Mouse (Mus musculus) C2C12 (cell line): ENCODE measurements at regions not wholly inside any gene's neighbourhood (a gene's known extent, or its start where the extent isn't known, plus 50 kb on each side); places are given as distances from the start of the nearest gene placed in this dataset.

Source experiments
- H3K27me3 ChIP-seq: one replicate; pipeline ENCODE4 v1.6.1; 2011; ENCODE audit not compliant: control insufficient read depth, insufficient read depth, insufficient read length
- H3K36me3 ChIP-seq: one replicate; pipeline ENCODE4 v1.6.1; 2011; ENCODE audit not compliant: control insufficient read depth, insufficient read depth
- H3K4me3 ChIP-seq: one replicate; pipeline ENCODE4 v1.5.1; 2011; ENCODE audit warnings: mild to moderate bottlenecking, control low read depth; ENCODE audit not compliant: poor library complexity, insufficient read depth, severe bottlenecking
- H3K79me2 ChIP-seq: one replicate; pipeline ENCODE4 v1.6.1; 2011; ENCODE audit not compliant: control insufficient read depth, insufficient read depth
- H3K79me3 ChIP-seq: one replicate; pipeline ENCODE4 v1.6.1; 2011; ENCODE audit warnings: low read depth, control low read depth
- H3ac ChIP-seq: one replicate; pipeline ENCODE3; 2011; ENCODE audit warnings: low read depth; ENCODE audit not compliant: control insufficient read depth, insufficient read length
- CEBPB ChIP-seq: IDR thresholded peaks from one replicate; pipeline ENCODE4 v1.6.1; 2011; ENCODE audit warnings: low read depth, mild to moderate bottlenecking, control low read depth, moderate library complexity
- CTCF ChIP-seq: IDR thresholded peaks from one replicate; pipeline ENCODE4 v1.5.1; 2011; ENCODE audit not compliant: control insufficient read depth, insufficient read depth, insufficient read length
- FOSL1 ChIP-seq: IDR thresholded peaks from one replicate; pipeline ENCODE4 v1.8.0; 2011; ENCODE audit warnings: mild to moderate bottlenecking, low read length; ENCODE audit not compliant: poor library complexity, insufficient read depth, severe bottlenecking
- MAX ChIP-seq: IDR thresholded peaks from one replicate; pipeline ENCODE4 v1.6.1; 2011; ENCODE audit warnings: mild to moderate bottlenecking, control low read depth
- MYOD1 ChIP-seq: IDR thresholded peaks from one replicate; pipeline ENCODE4 v1.6.1; 2011; ENCODE audit warnings: low read depth; ENCODE audit not compliant: control insufficient read depth, insufficient read length
- MYOG ChIP-seq: IDR thresholded peaks from one replicate; pipeline ENCODE4 v1.6.1; 2011; ENCODE audit not compliant: control insufficient read depth, insufficient read length; ENCODE audit errors: extremely low read depth
- USF1 ChIP-seq: IDR thresholded peaks from one replicate; pipeline ENCODE4 v1.6.1; 2011; ENCODE audit warnings: low read depth, mild to moderate bottlenecking, control low read depth, moderate library complexity

DNA sequence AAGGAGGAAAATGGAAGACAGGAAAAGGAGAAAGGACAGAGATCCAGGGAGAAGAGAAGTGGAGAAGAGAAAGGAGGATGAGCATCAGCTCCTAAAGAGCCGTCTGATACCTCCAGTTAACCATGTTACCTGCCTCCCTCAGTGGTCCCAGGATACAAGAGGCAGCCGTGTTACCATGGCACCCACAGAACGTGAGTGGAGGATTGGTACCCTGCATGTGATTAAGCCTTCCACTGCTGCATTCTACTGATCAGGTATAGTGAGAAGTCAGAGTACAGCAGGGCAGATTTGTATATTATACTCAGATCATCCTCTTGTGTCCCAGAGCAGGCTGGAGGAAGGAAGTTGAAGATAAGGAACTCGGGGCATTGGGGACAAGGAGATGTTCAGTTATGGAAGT lies 115.5 kb upstream of the Tas2r119 start:
- no peaks in the 10 kb centered on the region for H3K27me3 ChIP-seq
- no peaks in the 10 kb centered on the region for H3K36me3 ChIP-seq
- TF ChIP-seq USF1 = no peak
- TF ChIP-seq MYOG = no peak
- TF ChIP-seq MAX = no peak
- no peak for TF ChIP-seq CTCF
- TF ChIP-seq MYOD1 = no peak
- no peak for TF ChIP-seq FOSL1
- TF ChIP-seq CEBPB = no peak
- H3ac ChIP-seq = no peak overlapping the region
- no peaks in the 10 kb centered on the region for H3K79me2 ChIP-seq
- H3K4me3 ChIP-seq = no peak overlapping the region
- no peaks in the 10 kb centered on the region for H3K79me3 ChIP-seq

DNA sequence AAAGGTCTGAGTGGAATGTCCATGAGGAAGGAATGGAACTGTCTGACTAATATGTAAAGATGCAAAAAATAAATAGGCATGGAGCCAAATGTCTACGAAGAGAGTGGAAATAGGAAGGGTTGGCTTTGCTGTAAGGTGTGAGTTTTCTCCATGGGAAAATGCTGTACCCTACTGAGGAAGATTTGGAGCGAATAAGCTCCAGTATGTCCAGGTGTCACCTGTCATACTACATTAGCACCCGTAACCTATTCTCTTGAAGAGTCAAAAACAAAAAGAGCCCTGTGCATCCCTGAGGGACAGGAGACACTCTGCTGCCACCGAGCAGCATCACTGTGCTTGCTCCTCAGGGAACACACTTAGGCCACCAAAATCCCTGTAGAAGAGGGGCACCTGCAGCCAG lies 95.0 kb upstream of the Tas2r119 start:
- Histone ChIP-seq H3K4me3 (no peak overlapping the region), H3K36me3 (no peaks in the 10 kb centered on the region), H3K79me2 (no peaks in the 10 kb centered on the region), H3ac (no peak overlapping the region), H3K79me3 (no peaks in the 10 kb centered on the region), H3K27me3 (peaks cover 4% of the 10 kb centered on the region)
- TF ChIP-seq FOSL1 = no peak
- TF ChIP-seq CTCF = no peak
- no peak for TF ChIP-seq MYOG
- no peak for TF ChIP-seq USF1
- TF ChIP-seq MYOD1 = no peak
- TF ChIP-seq CEBPB = no peak
- TF ChIP-seq MAX = no peak

- Histone ChIP-seq H3K4me3 (no peak overlapping the region), H3K36me3 (no peaks in the 10 kb centered on the region), H3K27me3 (peaks cover 19% of the 10 kb centered on the region), H3ac (no peak overlapping the region), H3K79me2 (no peaks in the 10 kb centered on the region), H3K79me3 (no peaks in the 10 kb centered on the region)
- TF ChIP-seq MAX (no peak), USF1 (no peak), FOSL1 (no peak), CEBPB (no peak), CTCF (no peak), MYOG (no peak)
Measured at GRCm38 (mm10) chr15:32093889-32094288, 83.2 kb upstream of the Tas2r119 start.

- TF ChIP-seq MAX (no peak), USF1 (no peak), FOSL1 (no peak), MYOG (no peak), MYOD1 (no peak), CTCF (no peak), CEBPB (no peak)
- no peaks in the 10 kb centered on the region for H3K79me3 ChIP-seq
- H3K27me3 ChIP-seq = peaks cover 17% of the 10 kb centered on the region
- H3ac ChIP-seq = no peak overlapping the region
- no peaks in the 10 kb centered on the region for H3K79me2 ChIP-seq
- no peaks in the 10 kb centered on the region for H3K36me3 ChIP-seq
- H3K4me3 ChIP-seq = no peak overlapping the region
Measured at GRCm38 (mm10) chr15:32095554-32095953, 81.5 kb upstream of the Tas2r119 start.

DNA sequence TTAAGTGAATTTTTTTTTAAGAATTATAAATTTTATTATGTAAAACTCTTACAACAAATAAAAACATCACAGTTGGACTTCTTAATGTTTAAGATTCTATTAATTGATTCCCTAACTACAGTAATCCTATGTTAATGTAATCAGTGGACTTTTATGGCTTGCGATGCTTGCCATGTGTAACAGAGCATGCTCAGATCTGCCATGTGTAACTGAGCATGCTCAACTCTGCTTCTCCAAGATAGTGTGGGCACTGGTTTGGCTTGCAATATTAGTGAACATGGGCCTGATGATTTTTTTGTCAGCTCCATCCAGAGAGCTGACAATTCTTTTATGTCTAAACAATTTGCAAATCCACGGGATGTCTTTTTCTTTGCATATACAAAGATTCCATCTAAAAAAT lies 66.4 kb upstream of the Tas2r119 start:
- TF ChIP-seq FOSL1 = no peak
- TF ChIP-seq CEBPB = no peak
- no peak for TF ChIP-seq CTCF
- no peak for TF ChIP-seq MYOD1
- no peak for TF ChIP-seq MAX
- no peak for TF ChIP-seq USF1
- TF ChIP-seq MYOG = no peak
- no peaks in the 10 kb centered on the region for H3K27me3 ChIP-seq
- H3ac ChIP-seq = no peak overlapping the region

More for the DNA sequence above, 66.4 kb upstream of the Tas2r119 start:
- H3K79me2 ChIP-seq = no peaks in the 10 kb centered on the region
- no peaks in the 10 kb centered on the region for H3K36me3 ChIP-seq
- no peaks in the 10 kb centered on the region for H3K79me3 ChIP-seq
- no peak overlapping the region for H3K4me3 ChIP-seq
